Mouse (Mus musculus): Measurements from ENCODE around the gene Nhlh2. TPM values are rescaled to one million over a fixed set of nuclear protein-coding genes. Genes with fewer than 3 reads are reported as not detected.

Nhlh2 gene
- total RNA-seq, 2 experiments from 2014 or later: 0.71 to 0.86 TPM

- intact Hi-C loops (cut with DNase I): no loop called here
- DNase-seq (ENCODE audit: extremely low spot score in 1 of 2, low spot score in 2 of 2): no peak
Measured at GRCm38 (mm10) chr3:102023337-102023736, 13.5 kb downstream of the Nhlh2 start.

- intact Hi-C loops (cut with DNase I): no loop called here
- no peak for DNase-seq (ENCODE audit: extremely low spot score in 1 of 2, low spot score in 2 of 2)
Measured at GRCm38 (mm10) chr3:102023829-102024228, 14.0 kb downstream of the Nhlh2 start.

DNA sequence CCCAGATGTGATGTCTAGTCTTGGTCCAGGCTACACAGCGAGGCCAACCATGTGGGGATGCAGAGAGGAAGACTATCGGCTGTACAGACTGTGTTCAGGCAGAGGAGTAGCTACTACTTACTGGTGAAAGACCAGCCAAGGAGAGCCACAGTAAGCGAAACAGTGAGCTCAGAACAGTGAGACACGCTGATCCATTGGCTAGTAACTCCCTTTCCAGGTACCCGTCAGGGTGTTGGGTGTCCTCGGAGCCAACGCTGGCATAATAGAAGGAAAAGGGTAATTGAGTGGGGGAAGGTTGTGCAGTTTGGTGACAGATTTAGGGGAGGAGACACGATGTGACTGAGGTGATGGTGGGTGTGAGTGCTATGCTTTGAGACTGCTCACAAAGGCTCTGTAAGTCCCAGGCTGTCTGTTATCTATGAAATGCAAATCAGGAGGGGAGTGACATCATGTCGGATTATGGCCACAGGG is 15.1 kb downstream of the Nhlh2 start:
- intact Hi-C loops (cut with DNase I): no loop called here

GRCm38 (mm10) chr3:102025659-102026058 is 15.8 kb downstream of the Nhlh2 start:
- intact Hi-C loops (cut with DNase I): no loop called here
- DNase-seq (ENCODE audit: extremely low spot score in 1 of 2, low spot score in 2 of 2): no peak

More for the DNA sequence above, 15.1 kb downstream of the Nhlh2 start:
- DNase-seq (ENCODE audit: extremely low spot score in 1 of 2, low spot score in 2 of 2): no peak

- no peak for DNase-seq (ENCODE audit: extremely low spot score in 1 of 2, low spot score in 2 of 2)
- intact Hi-C loops (cut with DNase I): no loop called here
Measured at GRCm38 (mm10) chr3:102027880-102028279, 18.0 kb downstream of the Nhlh2 start.

GRCm38 (mm10) chr3:102037806-102038205 is 27.9 kb downstream of the Nhlh2 start:
- intact Hi-C loops (cut with DNase I): no loop called here
- DNase-seq (ENCODE audit: extremely low spot score in 1 of 2, low spot score in 2 of 2): no peak

- intact Hi-C loops (cut with DNase I): no loop called here
- DNase-seq (ENCODE audit: extremely low spot score in 1 of 2, low spot score in 2 of 2): no peak
Measured at GRCm38 (mm10) chr3:102038608-102039007, 28.7 kb downstream of the Nhlh2 start.

DNA sequence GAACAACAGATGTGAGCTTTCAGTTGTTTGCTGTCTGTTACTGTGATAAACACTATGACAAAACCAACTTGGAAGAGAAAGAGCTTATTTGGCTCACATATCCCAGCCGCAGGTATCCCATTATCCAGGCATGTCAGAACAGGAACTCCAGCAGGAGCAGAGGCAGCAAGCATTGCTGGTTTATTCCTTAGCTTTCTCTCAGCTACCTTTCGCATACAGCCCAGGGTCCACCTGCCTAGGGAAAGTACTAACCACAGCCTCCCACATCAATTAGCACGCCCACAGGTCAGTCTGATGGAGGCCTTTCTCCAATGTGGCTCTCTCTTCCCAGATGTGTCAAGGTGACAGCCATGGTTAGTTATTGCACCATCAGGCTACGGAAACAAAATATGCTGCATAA is 31.8 kb downstream of the Nhlh2 start:
- no peak for DNase-seq (ENCODE audit: extremely low spot score in 1 of 2, low spot score in 2 of 2)
- intact Hi-C loops (cut with DNase I): no loop called here

- intact Hi-C loops (cut with DNase I): no loop called here
- DNase-seq (ENCODE audit: extremely low spot score in 1 of 2, low spot score in 2 of 2): no peak
Measured at GRCm38 (mm10) chr3:102045071-102045470, 35.2 kb downstream of the Nhlh2 start.

DNA sequence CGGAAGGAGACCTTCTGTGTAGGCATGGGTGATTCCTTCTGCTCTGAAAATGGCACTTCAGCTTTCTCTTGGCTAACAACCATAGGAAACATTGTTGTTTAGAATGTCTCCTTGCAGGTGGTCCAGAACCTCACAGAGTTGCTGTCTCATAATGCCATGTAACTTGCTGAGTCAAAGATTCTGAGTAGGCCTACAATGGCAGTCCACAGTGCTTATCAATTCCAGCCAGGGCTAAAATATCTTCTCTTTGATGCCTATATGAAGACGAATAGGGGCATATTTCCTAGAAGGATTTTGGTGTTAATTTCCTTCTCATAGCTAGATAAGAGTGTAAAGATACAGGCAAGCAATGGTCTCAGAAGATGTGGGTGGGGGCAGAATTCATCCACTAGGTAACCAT is 37.7 kb downstream of the Nhlh2 start:
- DNase-seq (ENCODE audit: extremely low spot score in 1 of 2, low spot score in 2 of 2): no peak
- intact Hi-C loops (cut with DNase I): no loop called here

GRCm38 (mm10) chr3:102049207-102050104 is 39.6 kb downstream of the Nhlh2 start:
- intact Hi-C loops (cut with DNase I): no loop called here
- no peak for DNase-seq (ENCODE audit: extremely low spot score in 1 of 2, low spot score in 2 of 2)

DNA sequence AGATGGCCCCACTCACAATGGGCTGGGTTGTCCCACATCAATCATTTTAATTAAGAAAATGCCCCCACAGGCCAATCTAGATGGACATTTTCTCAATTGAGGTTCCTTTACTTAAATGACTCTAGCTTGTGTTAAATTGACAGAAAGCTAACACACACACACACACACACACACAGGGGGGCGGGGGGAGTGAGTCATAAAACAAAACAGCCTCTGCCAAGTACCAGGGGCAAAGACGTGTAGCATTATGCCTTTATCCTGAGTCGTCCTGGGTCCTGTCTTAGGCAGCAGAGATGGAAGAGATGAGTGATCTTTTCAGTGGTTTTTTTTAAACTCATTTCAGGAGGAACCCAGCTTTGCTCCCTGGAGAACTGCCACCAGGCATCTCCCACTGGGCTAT is 42.2 kb downstream of the Nhlh2 start:
- DNase-seq (ENCODE audit: extremely low spot score in 1 of 2, low spot score in 2 of 2): no peak
- intact Hi-C loops (cut with DNase I): no loop called here

- DNase-seq (ENCODE audit: extremely low spot score in 1 of 2, low spot score in 2 of 2): no peak
- intact Hi-C loops (cut with DNase I): no loop called here
Measured at GRCm38 (mm10) chr3:102053293-102053692, 43.4 kb downstream of the Nhlh2 start.

GRCm38 (mm10) chr3:102055878-102056277 is 46.0 kb downstream of the Nhlh2 start:
- intact Hi-C loops (cut with DNase I): no loop called here
- no peak for DNase-seq (ENCODE audit: extremely low spot score in 1 of 2, low spot score in 2 of 2)

DNA sequence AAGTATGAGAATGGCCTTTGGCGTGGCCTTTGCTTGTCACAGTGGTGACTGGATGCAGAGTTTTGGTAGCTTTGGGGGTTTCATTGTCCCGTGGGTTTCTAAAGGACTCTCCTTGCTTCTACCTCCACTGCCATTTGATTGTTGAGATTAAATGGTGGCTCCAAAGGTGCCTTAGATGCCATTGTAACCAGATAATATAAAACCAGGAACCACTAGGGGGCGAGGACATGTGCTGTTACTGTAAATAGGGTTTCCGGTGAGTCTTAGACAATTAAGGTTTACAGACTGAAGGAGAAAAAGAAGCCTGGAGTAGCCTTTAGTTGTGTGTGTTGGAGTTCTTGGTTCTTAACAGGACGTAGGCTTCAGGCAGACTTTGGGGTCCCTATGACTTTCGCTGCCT is 50.2 kb downstream of the Nhlh2 start:
- no peak for DNase-seq (ENCODE audit: extremely low spot score in 1 of 2, low spot score in 2 of 2)
- intact Hi-C loops (cut with DNase I): no loop called here

DNA sequence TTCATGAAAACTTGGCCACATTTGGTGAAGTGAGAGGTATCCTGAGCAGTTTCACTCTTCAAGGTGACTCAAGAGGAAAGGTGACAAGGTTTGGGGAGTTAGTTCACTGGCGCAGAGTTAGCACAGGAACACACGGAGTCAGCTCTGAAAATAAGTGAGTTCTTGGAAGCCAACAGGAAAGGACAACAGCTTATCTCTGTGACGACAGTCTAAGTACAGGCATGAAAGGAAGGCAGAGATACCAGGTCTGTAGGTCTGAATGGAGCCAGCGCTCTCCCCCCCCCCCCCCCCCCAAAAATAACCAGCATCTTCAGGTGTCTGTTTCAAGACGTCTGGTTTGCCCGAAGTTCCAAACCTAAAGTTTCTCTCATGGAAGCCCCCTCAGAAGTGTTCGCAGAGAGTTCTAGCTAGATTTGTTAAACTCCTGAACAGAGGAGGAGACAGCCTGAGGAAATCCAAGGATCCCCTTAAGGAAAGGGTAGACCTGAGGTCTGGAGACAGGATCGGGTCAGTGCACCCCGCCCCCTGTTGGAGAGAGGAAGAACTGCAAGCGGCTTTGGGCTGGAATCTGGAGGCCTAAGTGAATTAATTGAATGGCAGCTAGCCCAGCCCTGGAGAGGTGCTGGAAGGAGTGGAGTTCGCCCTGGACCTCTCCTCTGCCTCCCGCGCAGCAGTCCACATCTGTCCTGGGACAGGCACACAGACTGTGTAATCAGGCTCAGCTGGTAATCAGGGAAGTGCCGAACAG is 52.2 kb downstream of the Nhlh2 start:
- intact Hi-C loops (cut with DNase I): no loop called here
- DNase-seq (ENCODE audit: extremely low spot score in 1 of 2, low spot score in 2 of 2): peak; percentile 17 to 66

DNA sequence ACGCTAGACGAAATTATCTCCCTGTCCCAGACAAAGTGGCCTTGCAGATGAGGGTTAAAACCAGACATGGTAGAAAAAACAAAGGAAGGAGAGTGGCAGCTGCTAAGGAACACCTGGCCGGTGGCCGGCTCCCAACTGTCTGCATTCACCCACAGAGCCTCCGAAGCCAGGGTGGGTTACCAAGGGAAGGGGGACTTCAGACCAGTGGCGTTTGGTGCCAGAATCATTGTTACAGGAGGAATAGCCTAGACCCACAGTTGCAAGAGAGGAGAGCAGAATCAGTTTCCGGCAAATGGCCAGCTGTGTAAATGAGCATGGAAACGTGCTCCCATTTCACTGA is 52.8 kb downstream of the Nhlh2 start:
- no peak for DNase-seq (ENCODE audit: extremely low spot score in 1 of 2, low spot score in 2 of 2)
- intact Hi-C loops (cut with DNase I): no loop called here

DNA sequence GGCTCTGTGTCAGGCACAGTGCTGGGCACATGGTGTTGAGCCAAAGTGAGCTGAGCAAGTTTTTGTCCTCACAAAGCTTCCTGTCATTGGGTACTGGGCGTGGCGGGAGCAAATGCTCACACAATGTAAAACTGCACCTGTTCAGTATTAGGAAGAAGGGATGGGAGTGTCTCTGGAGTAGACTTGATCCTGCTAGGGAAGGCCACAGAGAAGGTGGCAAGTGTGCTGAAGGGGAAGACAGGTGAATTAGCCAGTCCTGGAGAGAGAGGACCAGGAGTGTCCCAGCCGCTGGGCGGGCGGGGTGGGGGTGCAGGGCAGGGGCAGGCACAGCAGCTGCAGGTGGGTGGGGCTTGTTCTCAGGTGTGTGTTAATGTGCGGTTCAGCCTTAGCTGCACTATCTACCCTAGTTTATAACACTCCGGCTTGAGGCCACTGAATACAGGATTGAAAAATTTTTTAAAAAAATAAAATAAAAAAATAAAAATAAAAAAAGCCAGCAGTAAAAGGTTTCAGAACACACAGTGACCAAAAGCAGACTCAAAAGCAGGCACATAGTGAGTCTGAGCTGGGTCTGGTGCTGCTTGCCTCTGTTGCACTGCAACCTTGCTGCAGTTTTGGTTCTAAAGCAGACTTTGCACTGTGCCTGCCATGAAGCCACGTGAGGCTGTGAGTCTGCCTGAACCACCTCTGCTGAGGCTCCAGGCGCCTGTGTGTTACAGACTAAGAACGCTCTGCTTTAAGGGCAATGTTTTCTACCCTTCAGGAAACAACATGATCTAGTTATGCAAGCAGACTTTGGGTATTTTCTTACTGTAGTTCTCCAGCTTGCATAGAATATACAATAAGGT is 53.6 kb downstream of the Nhlh2 start:
- intact Hi-C loops (cut with DNase I): no loop called here
- no peak for DNase-seq (ENCODE audit: extremely low spot score in 1 of 2, low spot score in 2 of 2)

- intact Hi-C loops (cut with DNase I): no loop called here
- DNase-seq (ENCODE audit: extremely low spot score in 1 of 2, low spot score in 2 of 2): no peak
Measured at GRCm38 (mm10) chr3:102064566-102064965, 54.7 kb downstream of the Nhlh2 start.

All from left cerebral cortex, postnatal 10 days (tissue).